Mouse (Mus musculus) hindbrain, embryonic 13.5 days (tissue): ENCODE measurements at regions not wholly inside any gene's neighbourhood (a gene's known extent, or its start where the extent isn't known, plus 50 kb on each side); places are given as distances from the start of the nearest gene placed in this dataset. TPM values are rescaled to one million over a fixed set of nuclear protein-coding genes. Genes with fewer than 3 reads are reported as not detected.

Experiments
- ATAC-seq: fragments of 200-750 bp; cut with Nextera tagmentation; 2 replicates; pipeline ENCODE4 v1.8.0; 2017; ENCODE audit warnings: moderate TSS enrichment; ENCODE audit not compliant: low FRiP score
- H3K27ac ChIP-seq: fragments of 300-500 bp; sonication (generic); 2 replicates; pipeline ENCODE4 v1.5.1; 2015; ENCODE audit warnings: inconsistent platforms, mild to moderate bottlenecking, moderate library complexity
- H3K27me3 ChIP-seq: fragments of 300-500 bp; sonication (generic); 2 replicates; pipeline ENCODE4 v1.6.1; 2015; ENCODE audit warnings: mild to moderate bottlenecking, inconsistent platforms
- H3K36me3 ChIP-seq: fragments of 300-500 bp; sonication (generic); 2 replicates; pipeline ENCODE4 v1.6.1; 2015; ENCODE audit warnings: mild to moderate bottlenecking, inconsistent platforms
- H3K4me1 ChIP-seq: fragments of 300-500 bp; sonication (generic); replicated peaks from 2 replicates; pipeline ENCODE4 v1.6.1; 2015; ENCODE audit warnings: inconsistent platforms
- H3K4me2 ChIP-seq: fragments of 300-500 bp; sonication (generic); 2 replicates; pipeline ENCODE4 v1.6.1; 2015; ENCODE audit warnings: inconsistent platforms, mild to moderate bottlenecking, moderate library complexity
- H3K4me3 ChIP-seq: fragments of 300-500 bp; sonication (generic); 2 replicates; pipeline ENCODE4 v1.5.1; 2015; ENCODE audit warnings: mild to moderate bottlenecking, inconsistent platforms
- H3K9ac ChIP-seq: fragments of 300-500 bp; sonication (generic); 2 replicates; pipeline ENCODE4 v1.6.1; 2015; ENCODE audit warnings: mild to moderate bottlenecking, inconsistent platforms
- H3K9me3 ChIP-seq: fragments of 300-500 bp; sonication (generic); 2 replicates; pipeline ENCODE4 v1.6.1; 2016; ENCODE audit warnings: inconsistent platforms
- WGBS: fragments of 180-500 bp; shearing (Covaris S2); methylation state at CpG from one replicate; pipeline ENCODE4 v1.1.7; 2015; 5-methylcytosine and 5-hydroxymethylcytosine counted together
- microRNA-seq: library from miRNA; unstranded; fragments of <30 nt; microRNA quantifications from one replicate; pipeline ENCODE4, GENCODE M21; 2016

GRCm38 (mm10) chr3:115515645-115516044 is 199.2 kb downstream of the S1pr1 start:
- no peak for ATAC-seq
- 79% methylated on average over 4 of the region's 4 CpGs for WGBS

GRCm38 (mm10) chr3:115509658-115510057 is 205.2 kb downstream of the S1pr1 start:
- Histone ChIP-seq H3K4me3 (no peak overlapping the region), H3K27ac (no peak overlapping the region), H3K36me3 (no peaks in the 10 kb centered on the region), H3K4me1 (no peaks in the 10 kb centered on the region), H3K9ac (no peak overlapping the region), H3K9me3 (no peaks in the 10 kb centered on the region), H3K4me2 (no peak overlapping the region), H3K27me3 (no peaks in the 10 kb centered on the region)
- no peak for ATAC-seq
- WGBS: 93% methylated on average over 4 of the region's 4 CpGs

More at GRCm38 (mm10) chr3:115515645-115516044, 199.2 kb downstream of the S1pr1 start:
- Histone ChIP-seq H3K4me2 (no peak overlapping the region), H3K36me3 (no peaks in the 10 kb centered on the region), H3K27ac (no peak overlapping the region), H3K9me3 (no peaks in the 10 kb centered on the region), H3K4me3 (no peak overlapping the region), H3K27me3 (no peaks in the 10 kb centered on the region), H3K9ac (no peak overlapping the region), H3K4me1 (no peaks in the 10 kb centered on the region)

DNA sequence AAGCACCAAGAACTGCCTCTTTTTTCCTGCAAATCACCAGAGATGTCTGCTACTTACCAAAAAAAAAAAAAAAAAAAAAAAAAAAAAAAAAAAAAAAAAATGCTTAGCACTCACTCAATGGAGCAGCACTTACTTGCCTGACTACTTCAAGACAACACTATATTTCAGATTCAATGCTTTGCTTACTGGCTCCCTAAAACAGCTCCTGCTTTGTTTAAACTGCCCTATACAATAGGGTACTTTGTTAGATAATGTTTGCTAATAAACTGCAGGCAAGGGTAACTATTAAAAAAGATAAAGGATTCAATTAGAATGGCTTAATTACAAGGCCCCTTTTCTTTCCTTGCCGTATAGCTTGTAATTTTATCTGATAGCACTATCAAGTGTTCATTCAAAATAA is 217.5 kb downstream of the S1pr1 start:
- Histone ChIP-seq H3K27me3 (no peaks in the 10 kb centered on the region), H3K9me3 (no peaks in the 10 kb centered on the region), H3K4me2 (no peak overlapping the region), H3K36me3 (no peaks in the 10 kb centered on the region), H3K9ac (no peak overlapping the region), H3K4me1 (no peaks in the 10 kb centered on the region), H3K27ac (no peak overlapping the region), H3K4me3 (no peak overlapping the region)
- WGBS: 81% methylated on average over 1 of the region's 1 CpGs
- no peak for ATAC-seq

GRCm38 (mm10) chr3:115496110-115496509 is 218.8 kb downstream of the S1pr1 start:
- Histone ChIP-seq H3K9ac (no peak overlapping the region), H3K4me1 (no peaks in the 10 kb centered on the region), H3K4me3 (no peak overlapping the region), H3K4me2 (no peak overlapping the region), H3K27me3 (no peaks in the 10 kb centered on the region), H3K9me3 (0 out of 2 replicates have a peak, but pooled peaks cover under 1% of the 10 kb centered on the region), H3K27ac (no peak overlapping the region), H3K36me3 (no peaks in the 10 kb centered on the region)
- no peak for ATAC-seq
- 88% methylated on average over 3 of the region's 3 CpGs for WGBS

- no peak overlapping the region for H3K4me3 ChIP-seq
- H3K4me2 ChIP-seq: no peak overlapping the region
- 0 out of 2 replicates have a peak, but pooled peaks cover 4% of the 10 kb centered on the region for H3K9me3 ChIP-seq
- H3K4me1 ChIP-seq: no peaks in the 10 kb centered on the region
- ATAC-seq: no peak
- no peak overlapping the region for H3K9ac ChIP-seq
- H3K27ac ChIP-seq: no peak overlapping the region
- H3K27me3 ChIP-seq: no peaks in the 10 kb centered on the region
- no peaks in the 10 kb centered on the region for H3K36me3 ChIP-seq
These were observed 219.2 kb downstream of the S1pr1 start for GRCm38 (mm10) chr3:115495692-115496091.

DNA sequence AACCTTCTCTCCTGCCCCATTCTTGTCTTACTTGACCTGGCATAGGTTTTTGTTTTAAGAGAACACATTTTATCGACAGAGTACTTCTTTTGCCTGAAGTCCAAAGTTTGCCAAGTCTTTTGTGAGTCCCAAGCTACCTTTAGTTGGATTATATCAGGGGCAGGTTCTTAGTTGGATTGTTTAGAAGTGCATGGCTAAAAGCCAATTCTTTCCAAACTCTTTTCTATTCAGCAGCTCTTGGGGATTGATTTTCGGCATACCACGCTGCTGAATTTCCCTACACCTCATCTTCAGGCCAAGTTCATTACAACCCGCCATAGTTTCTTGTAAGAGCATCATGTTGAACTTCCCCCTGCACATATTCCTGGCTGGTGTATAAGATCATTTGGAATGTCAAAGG is 245.9 kb downstream of the S1pr1 start:
- Histone ChIP-seq H3K4me1 (no peaks in the 10 kb centered on the region), H3K4me2 (no peak overlapping the region), H3K4me3 (no peak overlapping the region), H3K9ac (no peak overlapping the region), H3K36me3 (no peaks in the 10 kb centered on the region), H3K27me3 (no peaks in the 10 kb centered on the region), H3K9me3 (no peaks in the 10 kb centered on the region), H3K27ac (no peak overlapping the region)
- WGBS: 92% methylated on average over 4 of the region's 4 CpGs
- no peak for ATAC-seq

DNA sequence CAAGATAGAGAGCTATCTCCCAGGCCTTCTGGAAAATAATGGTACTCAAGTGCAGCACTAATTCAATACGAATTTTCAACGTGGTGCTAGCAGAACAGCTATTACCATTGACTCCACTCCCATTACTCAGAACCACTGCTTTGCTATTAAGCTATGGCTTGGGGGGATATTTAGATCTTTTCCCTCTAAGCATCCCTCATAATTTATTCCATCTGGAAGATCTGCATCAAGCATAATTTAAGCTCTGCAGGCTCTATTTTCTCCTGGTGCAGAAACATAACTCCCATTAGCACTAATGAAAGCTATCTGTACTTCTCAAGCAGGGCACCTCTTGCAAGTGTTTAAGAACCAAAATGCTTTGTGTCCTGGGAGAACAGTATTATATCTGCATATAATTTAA is 247.0 kb downstream of the S1pr1 start:
- no peaks in the 10 kb centered on the region for H3K4me1 ChIP-seq
- H3K36me3 ChIP-seq: no peaks in the 10 kb centered on the region
- no peaks in the 10 kb centered on the region for H3K9me3 ChIP-seq
- no peak overlapping the region for H3K4me3 ChIP-seq
- WGBS: 47% methylated on average over 2 of the region's 2 CpGs
- peak; percentile 68 for ATAC-seq
- no peaks in the 10 kb centered on the region for H3K27me3 ChIP-seq
- H3K27ac ChIP-seq: no peak overlapping the region
- no peak overlapping the region for H3K4me2 ChIP-seq
- H3K9ac ChIP-seq: no peak overlapping the region

GRCm38 (mm10) chr3:115462623-115463022 is 252.2 kb downstream of the S1pr1 start:
- Histone ChIP-seq H3K9me3 (no peaks in the 10 kb centered on the region), H3K36me3 (no peaks in the 10 kb centered on the region), H3K27me3 (no peaks in the 10 kb centered on the region), H3K27ac (no peak overlapping the region), H3K9ac (no peak overlapping the region), H3K4me1 (no peaks in the 10 kb centered on the region), H3K4me3 (no peak overlapping the region), H3K4me2 (no peak overlapping the region)
- 46% methylated on average over 3 of the region's 3 CpGs for WGBS
- 0 out of 2 replicates have a peak, but pooled peaks have one; percentile 49 for ATAC-seq

Small RNA genes in the stretch of these regions (microRNA-seq; reads per million reads assigned to microRNA genes)
- gene Gm25347: not detected
